Mouse (Mus musculus): ENCODE measurements around the gene Sfrp2. TPM values are rescaled to one million over a fixed set of nuclear protein-coding genes. Genes with fewer than 3 reads are reported as not detected.

Sfrp2 gene
- polyA plus RNA-seq, 1 experiment from 2014 or later: 221 TPM

- Histone ChIP-seq H3K4me3 (no peak overlapping the region), H3K4me2 (no peak overlapping the region), H3K9ac (no peak overlapping the region), H3K27me3 (no peaks in the 10 kb centered on the region), H3K36me3 (no peaks in the 10 kb centered on the region), H3K4me1 (replicated peaks) (no peaks in the 10 kb centered on the region), H3K27ac (no peak overlapping the region), H3K9me3 (replicated peaks) (no peaks in the 10 kb centered on the region)
- ATAC-seq (replicated peaks; ENCODE audit: insufficient number of reproducible peaks, insufficient read depth, low FRiP score, low read depth): no peak
- WGBS: 84% methylated on average over 7 of the region's 7 CpGs
These were observed 33.4 kb downstream of the Sfrp2 start for GRCm38 (mm10) chr3:83799486-83799885.

- no peaks in the 10 kb centered on the region for H3K27me3 ChIP-seq
- H3K4me1 ChIP-seq (replicated peaks): no peaks in the 10 kb centered on the region
- no peak overlapping the region for H3K4me3 ChIP-seq
- H3K36me3 ChIP-seq: no peaks in the 10 kb centered on the region
- ATAC-seq (replicated peaks; ENCODE audit: insufficient number of reproducible peaks, insufficient read depth, low FRiP score, low read depth): no peak
- H3K9ac ChIP-seq: no peak overlapping the region
- no peak overlapping the region for H3K27ac ChIP-seq
- no peaks in the 10 kb centered on the region for H3K9me3 ChIP-seq (replicated peaks)
- H3K4me2 ChIP-seq: no peak overlapping the region
- 91% methylated on average over 4 of the region's 4 CpGs for WGBS
These were observed 35.6 kb downstream of the Sfrp2 start for GRCm38 (mm10) chr3:83801649-83802155.

- no peaks in the 10 kb centered on the region for H3K4me1 ChIP-seq (replicated peaks)
- H3K9me3 ChIP-seq (replicated peaks): no peaks in the 10 kb centered on the region
- H3K4me3 ChIP-seq: no peak overlapping the region
- no peaks in the 10 kb centered on the region for H3K36me3 ChIP-seq
- no peak overlapping the region for H3K27ac ChIP-seq
- no peak for ATAC-seq (replicated peaks; ENCODE audit: insufficient number of reproducible peaks, insufficient read depth, low FRiP score, low read depth)
- no peak overlapping the region for H3K4me2 ChIP-seq
- WGBS: 86% methylated on average over 12 of the region's 12 CpGs
- no peak overlapping the region for H3K9ac ChIP-seq
- H3K27me3 ChIP-seq: no peaks in the 10 kb centered on the region
These were observed 42.4 kb downstream of the Sfrp2 start for GRCm38 (mm10) chr3:83808483-83808882.

GRCm38 (mm10) chr3:83811987-83812386 lies 45.9 kb downstream of the Sfrp2 start:
- Histone ChIP-seq H3K27ac (no peak overlapping the region), H3K4me2 (no peak overlapping the region), H3K9ac (no peak overlapping the region), H3K4me1 (replicated peaks) (no peaks in the 10 kb centered on the region), H3K27me3 (no peaks in the 10 kb centered on the region), H3K36me3 (no peaks in the 10 kb centered on the region), H3K4me3 (no peak overlapping the region), H3K9me3 (replicated peaks) (no peaks in the 10 kb centered on the region)
- no peak for ATAC-seq (replicated peaks; ENCODE audit: insufficient number of reproducible peaks, insufficient read depth, low FRiP score, low read depth)
- 66% methylated on average over 7 of the region's 7 CpGs for WGBS

- Histone ChIP-seq H3K4me2 (no peak overlapping the region), H3K36me3 (no peaks in the 10 kb centered on the region), H3K27me3 (no peaks in the 10 kb centered on the region), H3K9me3 (replicated peaks) (no peaks in the 10 kb centered on the region), H3K4me1 (replicated peaks) (no peaks in the 10 kb centered on the region), H3K4me3 (no peak overlapping the region), H3K9ac (no peak overlapping the region), H3K27ac (no peak overlapping the region)
- no peak for ATAC-seq (replicated peaks; ENCODE audit: insufficient number of reproducible peaks, insufficient read depth, low FRiP score, low read depth)
These were observed 46.7 kb downstream of the Sfrp2 start for GRCm38 (mm10) chr3:83812863-83813262.

GRCm38 (mm10) chr3:83816372-83816925 lies 50.3 kb downstream of the Sfrp2 start:
- ATAC-seq (replicated peaks; ENCODE audit: insufficient number of reproducible peaks, insufficient read depth, low FRiP score, low read depth): no peak
- 77% methylated on average over 4 of the region's 4 CpGs for WGBS

GRCm38 (mm10) chr3:83823774-83824173 lies 57.7 kb downstream of the Sfrp2 start:
- H3K9ac ChIP-seq: no peak overlapping the region
- no peak for ATAC-seq (replicated peaks; ENCODE audit: insufficient number of reproducible peaks, insufficient read depth, low FRiP score, low read depth)
- H3K4me1 ChIP-seq (replicated peaks): no peaks in the 10 kb centered on the region
- H3K9me3 ChIP-seq (replicated peaks): no peaks in the 10 kb centered on the region
- 83% methylated on average over 4 of the region's 4 CpGs for WGBS
- H3K27ac ChIP-seq: no peak overlapping the region
- no peaks in the 10 kb centered on the region for H3K36me3 ChIP-seq
- H3K4me3 ChIP-seq: no peak overlapping the region
- H3K27me3 ChIP-seq: no peaks in the 10 kb centered on the region
- H3K4me2 ChIP-seq: no peak overlapping the region

More at GRCm38 (mm10) chr3:83816372-83816925, 50.3 kb downstream of the Sfrp2 start:
- H3K4me3 ChIP-seq: no peak overlapping the region
- no peaks in the 10 kb centered on the region for H3K27me3 ChIP-seq
- no peak overlapping the region for H3K4me2 ChIP-seq
- H3K9ac ChIP-seq: no peak overlapping the region
- no peaks in the 10 kb centered on the region for H3K4me1 ChIP-seq (replicated peaks)
- no peaks in the 10 kb centered on the region for H3K36me3 ChIP-seq
- H3K9me3 ChIP-seq (replicated peaks): no peaks in the 10 kb centered on the region
- H3K27ac ChIP-seq: no peak overlapping the region

Other genes starting within 250 kb of the Sfrp2 start
- 2.3 and 3.4 TPM in 2 replicates for gene Tlr2, start 75.4 kb downstream of the Sfrp2 start, polyA plus RNA-seq (2015; fragmentation: Nextera tagmentation; extraction: Ambion mirVana)

All from heart, embryonic 15.5 days (tissue).